Mouse (Mus musculus): ENCODE measurements around the gene Vmn1r62. TPM values are rescaled to one million over a fixed set of nuclear protein-coding genes. Genes with fewer than 3 reads are reported as not detected.
"Not testable (repeated sequence)": the region's sequence is repeated elsewhere in the genome, so short reads cannot be mapped to it uniquely, and the experiment has no call there.

Gene Vmn1r62
- polyA plus RNA-seq (2016; fragmentation: Nextera tagmentation; extraction: Ambion mirVana) = not detected in 2 replicates

DNA sequence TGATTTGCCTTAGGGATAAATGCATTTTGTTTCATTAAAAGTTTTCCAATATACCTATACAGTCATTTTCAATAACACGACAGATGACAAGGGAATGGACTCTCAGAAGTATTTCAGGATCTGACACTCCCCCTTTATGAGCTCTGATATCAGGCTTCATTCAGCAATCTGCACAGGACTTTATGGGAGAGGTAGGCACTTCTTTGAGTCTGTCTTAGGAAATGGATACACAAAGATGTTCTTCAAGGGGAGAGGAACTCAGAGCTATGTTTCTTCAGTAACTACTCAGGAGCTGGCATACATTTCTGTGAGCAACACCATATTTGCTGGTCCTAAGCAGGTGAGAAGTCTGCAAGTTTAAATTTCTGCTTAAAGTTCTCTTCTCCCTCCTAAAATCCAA lies at the start of gene Vmn1r62:
Gene Vmn1r62 (plus strand): TSS at position 301 of the 400 bp plus-strand sequence.
- H3K9me3 ChIP-seq; H3K4me1 ChIP-seq; H3K4me3 ChIP-seq; ATAC-seq (ENCODE audit: insufficient number of reproducible peaks, insufficient read depth, low FRiP score, low TSS enrichment); H3K27me3 ChIP-seq; H3K36me3 ChIP-seq; H3K4me2 ChIP-seq (replicated peaks); H3K27ac ChIP-seq; H3K9ac ChIP-seq: not testable (repeated sequence)
- WGBS = no CpG with 5 or more reads among the region's 1 CpGs

Other genes starting within 250 kb of the Vmn1r62 start
- not detected in 2 replicates for gene Vmn1r59, start 216.9 kb upstream of the Vmn1r62 start, polyA plus RNA-seq (2016; fragmentation: Nextera tagmentation; extraction: Ambion mirVana)
- gene Vmn2r28, start 179.7 kb upstream of the Vmn1r62 start, polyA plus RNA-seq (2016; fragmentation: Nextera tagmentation; extraction: Ambion mirVana) = not detected in 2 replicates
- not detected in 2 replicates for gene Vmn1r60, start 126.3 kb upstream of the Vmn1r62 start, polyA plus RNA-seq (2016; fragmentation: Nextera tagmentation; extraction: Ambion mirVana)
- not detected in 2 replicates for gene Vmn1r61, start 60.3 kb upstream of the Vmn1r62 start, polyA plus RNA-seq (2016; fragmentation: Nextera tagmentation; extraction: Ambion mirVana)
- gene Vmn1r63, start 131.8 kb downstream of the Vmn1r62 start, polyA plus RNA-seq (2016; fragmentation: Nextera tagmentation; extraction: Ambion mirVana) = not detected in 2 replicates
- not detected in 2 replicates for gene Vmn1r64, start 210.9 kb downstream of the Vmn1r62 start, polyA plus RNA-seq (2016; fragmentation: Nextera tagmentation; extraction: Ambion mirVana)

All from embryonic facial prominence, embryonic 12.5 days (tissue).